Mouse (Mus musculus): Measurements from ENCODE around the gene Rgs9bp. TPM values are rescaled to one million over a fixed set of nuclear protein-coding genes. Genes with fewer than 3 reads are reported as not detected.
"Not testable (repeated sequence)": the region's sequence is repeated elsewhere in the genome, so short reads cannot be mapped to it uniquely, and the experiment has no call there.

Rgs9bp gene
- total RNA-seq, 2 experiments from 2014 or later: 0.57 TPM

DNA sequence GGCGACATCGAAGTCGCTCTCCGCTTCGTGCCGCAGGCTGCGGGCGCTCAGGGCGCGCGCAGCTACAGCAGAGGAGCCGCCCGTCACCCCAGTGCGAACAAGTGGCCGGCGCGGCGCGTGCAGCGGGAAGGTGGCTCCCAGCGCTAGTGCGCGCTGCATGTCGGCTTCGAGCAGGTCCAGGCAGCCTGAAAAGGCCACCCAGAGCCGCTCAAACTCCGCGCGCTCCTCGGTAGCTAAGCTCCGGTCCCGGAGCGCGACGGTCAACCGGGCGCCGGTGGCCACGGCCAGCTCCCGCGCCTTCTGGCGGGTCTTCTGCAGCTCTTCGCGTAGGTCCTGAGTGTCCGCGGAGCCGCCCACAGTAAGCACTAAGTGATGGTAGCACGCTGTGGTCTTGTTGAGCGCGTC lies 594 bp downstream of the Rgs9bp start:
- intact Hi-C loops (cut with DNase I): no loop called here
- DNase-seq (ENCODE audit: low spot score in 2 of 2): peak in 1 of 2 experiments; percentile 34

DNA sequence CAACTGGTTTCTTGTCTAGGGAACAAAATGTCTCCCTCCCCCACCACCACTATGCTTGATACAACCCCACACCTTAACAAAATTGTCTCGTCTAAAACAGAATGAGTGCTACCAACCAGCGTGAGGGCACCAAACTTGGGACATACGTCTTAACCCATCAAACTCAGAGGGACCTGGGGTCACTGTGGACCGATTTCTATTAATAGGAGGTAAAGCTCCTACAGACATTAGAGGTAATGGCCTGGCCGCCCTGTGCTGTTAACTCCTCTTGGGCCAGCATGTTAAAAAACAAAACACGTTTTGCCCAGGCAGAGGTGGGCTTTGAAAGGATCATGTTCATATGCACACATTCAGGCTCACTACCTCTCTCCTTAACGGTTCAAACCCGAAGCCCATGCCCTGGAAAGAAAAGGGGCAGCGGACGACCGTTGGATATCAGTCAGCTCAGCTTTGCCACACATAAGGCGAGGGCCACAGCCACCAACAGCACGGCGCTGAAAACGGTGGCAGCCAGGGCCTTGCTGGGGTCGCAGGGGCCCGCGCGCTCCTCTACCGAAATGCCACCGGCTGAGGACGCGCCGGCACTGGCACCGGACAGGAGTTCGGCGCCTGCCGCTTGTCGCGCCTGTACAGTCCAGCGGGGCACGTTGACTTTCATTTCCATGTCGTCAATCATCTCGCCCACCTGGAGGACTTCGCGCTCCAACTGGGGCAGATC lies 1.2 kb downstream of the Rgs9bp start:
- intact Hi-C loops (cut with DNase I): no loop called here

DNA sequence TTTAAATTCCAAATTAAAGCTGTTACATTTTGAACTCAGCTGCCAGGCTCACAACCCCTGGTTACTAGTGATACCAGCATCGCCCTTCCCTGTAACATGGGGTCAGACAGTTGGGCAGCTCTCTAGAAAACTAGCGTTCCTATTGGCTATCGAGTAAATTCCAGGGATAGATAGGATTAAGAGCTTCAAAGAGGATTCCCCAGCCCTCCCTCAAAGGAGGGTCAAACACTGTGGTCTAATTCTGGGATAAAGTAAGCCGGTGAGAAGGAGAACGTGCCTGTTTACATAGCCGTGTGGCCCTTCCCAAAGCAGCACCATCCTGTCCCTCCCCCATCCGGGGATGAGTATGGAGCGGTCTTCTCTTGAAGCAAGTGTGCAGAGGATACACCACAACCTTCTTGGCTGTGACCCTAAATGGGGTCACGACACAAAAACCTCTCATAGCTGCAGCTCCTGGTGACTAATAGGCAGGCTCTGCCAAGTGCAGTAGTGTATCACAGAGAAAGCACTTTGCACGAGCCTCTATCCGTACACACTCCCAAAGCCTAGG lies 1.8 kb downstream of the Rgs9bp start:
- intact Hi-C loops (cut with DNase I): no loop called here
- DNase-seq (ENCODE audit: low spot score in 2 of 2): no peak

More for the DNA sequence above, 1.2 kb downstream of the Rgs9bp start:
- no peak for DNase-seq (ENCODE audit: low spot score in 2 of 2)

DNA sequence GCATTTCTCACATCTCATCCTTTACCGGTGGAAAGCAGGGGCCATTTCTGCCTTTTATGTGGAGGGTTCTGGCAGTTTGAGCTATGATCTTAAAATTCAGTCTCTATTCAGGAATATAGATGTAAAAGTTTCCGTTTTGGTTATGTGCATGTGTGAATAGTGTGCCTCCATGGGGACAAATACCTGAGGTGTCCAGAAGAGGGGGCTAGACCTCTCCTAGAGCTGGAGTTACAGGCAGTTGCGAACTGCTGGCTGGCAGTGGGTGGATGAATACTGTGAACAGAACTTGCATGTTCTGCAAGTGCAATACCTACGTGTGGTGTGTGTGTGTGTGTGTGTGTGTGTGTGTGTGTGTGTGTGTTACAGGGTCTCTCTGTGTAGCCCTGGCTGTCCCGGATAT lies 2.7 kb downstream of the Rgs9bp start:
- intact Hi-C loops (cut with DNase I): no loop called here

DNA sequence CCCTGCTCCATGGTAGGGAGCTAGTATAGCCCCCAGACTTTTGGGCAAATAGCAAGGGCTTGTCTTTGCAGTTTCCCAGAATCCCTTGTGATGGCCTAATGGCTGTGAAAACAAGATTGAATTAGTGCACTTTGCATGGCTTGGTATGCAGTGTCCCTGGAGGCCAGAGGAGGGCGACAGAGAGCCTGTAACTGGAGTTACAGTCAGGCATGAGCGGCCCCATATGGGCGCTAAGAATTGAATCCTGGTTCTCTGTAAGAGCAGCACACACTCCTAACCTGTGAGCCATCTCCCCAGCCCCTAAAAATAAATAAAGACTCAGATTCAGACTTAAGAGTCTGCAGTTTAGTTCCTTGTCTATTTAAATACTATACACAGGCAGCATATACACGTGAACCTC lies 5.5 kb downstream of the Rgs9bp start:
- DNase-seq (ENCODE audit: low spot score in 2 of 2): no peak
- intact Hi-C loops (cut with DNase I): no loop called here

More for the DNA sequence above, 2.7 kb downstream of the Rgs9bp start:
- DNase-seq (ENCODE audit: low spot score in 2 of 2): no peak

DNA sequence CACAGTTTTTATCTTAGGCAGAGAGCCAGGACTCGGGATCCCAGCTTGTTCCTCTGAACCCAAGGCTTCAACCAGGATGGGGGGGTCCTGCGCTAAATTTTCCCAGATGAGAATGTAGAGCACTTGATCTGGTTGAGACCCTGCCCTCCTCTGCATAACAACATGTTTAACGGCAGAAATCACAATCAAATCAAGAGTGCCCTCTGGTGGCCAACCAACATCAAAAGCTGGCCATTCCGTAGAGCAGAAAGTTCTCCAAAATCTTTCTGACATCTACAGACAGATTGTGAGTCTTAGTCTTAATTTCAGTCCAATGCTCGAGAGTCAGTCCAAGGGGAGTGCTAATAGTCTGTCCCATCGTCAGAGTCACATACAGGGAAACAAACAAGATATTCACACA lies 14.5 kb downstream of the Rgs9bp start:
- intact Hi-C loops (cut with DNase I); DNase-seq (ENCODE audit: low spot score in 2 of 2): not testable (repeated sequence)

DNA sequence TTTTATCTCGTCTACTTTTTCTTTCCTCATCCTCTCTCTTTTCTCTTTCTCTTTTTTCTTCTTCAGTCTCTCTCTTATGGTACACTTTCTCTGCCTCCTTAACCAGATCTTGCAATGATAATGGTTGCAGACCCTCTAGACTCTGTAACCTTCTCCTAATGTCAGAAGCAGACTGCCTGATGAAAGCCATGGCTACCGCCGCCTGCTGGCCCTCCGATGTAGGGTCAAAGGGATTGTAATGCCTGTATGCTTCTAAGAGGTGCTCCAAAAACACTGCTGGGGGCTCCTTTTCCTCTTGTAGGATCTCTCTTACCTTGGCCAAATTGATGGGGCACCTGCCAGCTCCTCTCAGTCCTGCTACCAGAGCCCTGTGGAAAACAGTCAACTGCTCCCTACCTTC lies 15.7 kb downstream of the Rgs9bp start:
- intact Hi-C loops (cut with DNase I); DNase-seq (ENCODE audit: low spot score in 2 of 2): not testable (repeated sequence)

DNA sequence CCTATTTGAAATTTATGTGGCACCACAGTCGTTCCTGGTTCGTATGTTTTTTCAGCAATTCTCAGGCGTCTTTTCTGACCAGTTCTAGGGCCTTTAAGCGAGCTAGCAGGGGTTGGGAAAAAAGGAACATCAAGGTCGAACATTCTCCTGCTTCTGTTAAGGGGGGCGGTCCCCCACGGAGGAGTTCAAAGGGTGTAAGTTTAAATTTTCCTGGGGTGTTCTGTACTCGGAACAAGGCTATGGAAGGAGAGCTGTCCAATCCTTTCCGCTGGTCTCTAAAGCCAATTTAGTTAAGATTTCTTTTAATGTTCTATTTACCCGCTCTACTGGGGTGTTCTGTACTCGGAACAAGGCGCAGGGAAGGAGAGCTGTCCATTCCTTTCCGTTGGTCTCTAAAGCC lies 19.4 kb downstream of the Rgs9bp start:
- intact Hi-C loops (cut with DNase I); DNase-seq (ENCODE audit: low spot score in 2 of 2): not testable (repeated sequence)

DNA sequence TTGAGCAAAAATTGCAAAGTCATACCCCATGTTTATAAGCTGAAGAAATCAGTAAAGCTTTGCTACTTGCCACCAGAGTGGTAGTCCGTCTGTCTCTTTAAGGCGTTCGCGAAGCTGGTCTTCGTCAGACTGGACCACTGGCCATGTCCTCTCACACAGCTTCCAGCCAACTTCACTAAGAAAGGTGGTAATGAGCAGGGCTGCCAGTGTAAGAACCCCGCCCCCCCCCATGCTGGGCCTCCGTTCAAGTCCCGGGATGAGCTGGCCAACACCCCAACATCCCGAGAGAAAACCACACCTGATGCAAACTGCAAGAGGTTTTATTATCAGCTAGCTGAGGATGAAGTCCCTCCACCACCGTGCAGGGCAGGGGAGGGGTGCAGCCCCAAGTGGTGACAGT lies 20.5 kb downstream of the Rgs9bp start:
- intact Hi-C loops (cut with DNase I): not testable (repeated sequence)

DNA sequence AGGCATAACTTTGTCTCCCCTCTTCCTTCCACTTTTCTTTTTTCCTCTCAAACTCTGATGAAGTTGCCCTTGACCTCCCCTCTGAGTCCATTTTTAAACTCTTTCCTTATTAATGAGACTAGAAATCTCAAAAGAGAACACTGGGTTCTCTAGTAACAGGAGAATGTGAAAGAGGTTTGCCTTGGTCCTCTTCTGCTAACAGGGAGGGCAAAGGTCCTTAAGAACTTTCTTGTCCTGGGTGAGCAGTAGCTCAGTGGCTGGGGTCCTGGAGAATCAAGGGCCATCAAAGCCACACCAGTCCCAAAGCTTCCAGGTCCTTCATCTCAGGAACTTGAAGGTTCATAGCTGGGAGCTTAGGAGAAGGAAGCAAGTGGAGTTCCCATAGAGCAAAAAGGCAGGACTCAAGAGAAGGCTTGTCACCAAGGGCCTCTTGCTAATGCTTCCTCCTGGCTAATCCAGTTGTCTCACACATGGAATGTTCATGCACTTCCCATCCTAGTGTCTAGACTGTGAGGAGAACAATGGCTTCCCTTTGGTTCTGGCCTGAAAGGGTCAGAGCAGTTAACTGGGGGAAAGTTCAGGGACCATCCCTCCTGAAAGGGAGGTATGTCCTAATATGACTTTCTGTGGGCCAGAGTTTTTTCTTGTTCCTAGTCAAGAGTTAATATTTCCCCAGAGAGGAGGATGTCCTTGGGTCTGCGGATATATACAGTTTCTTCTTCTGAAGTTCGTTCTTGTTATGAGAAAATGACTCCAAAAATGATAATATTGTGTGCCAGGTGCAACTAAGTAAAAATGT lies 21.1 kb downstream of the Rgs9bp start:
- intact Hi-C loops (cut with DNase I): no loop called here

More for the DNA sequence above, 20.5 kb downstream of the Rgs9bp start:
- DNase-seq (ENCODE audit: low spot score in 2 of 2): not testable (repeated sequence)

DNA sequence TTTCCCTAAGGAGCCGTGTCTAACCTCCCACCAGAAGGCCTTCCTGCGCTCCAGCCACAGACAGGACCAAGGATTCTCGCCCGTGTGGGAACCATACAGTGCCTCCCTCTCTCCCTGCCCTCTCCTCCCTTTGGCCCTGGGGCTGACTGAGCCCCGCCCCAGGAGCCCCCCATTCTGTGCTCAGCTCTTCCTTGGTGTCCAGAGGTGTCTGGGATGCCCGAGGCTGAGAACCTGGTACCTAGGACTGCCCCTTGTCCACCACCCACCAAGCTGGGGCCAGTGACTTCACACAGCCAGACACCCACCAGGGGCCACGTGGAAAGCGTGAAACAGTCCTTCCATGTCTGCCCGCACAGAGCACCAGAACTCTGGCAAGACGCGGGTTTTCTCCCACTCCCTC lies 22.3 kb downstream of the Rgs9bp start:
- intact Hi-C loops (cut with DNase I): no loop called here
- DNase-seq (ENCODE audit: low spot score in 2 of 2): no peak

More for the DNA sequence above, 21.1 kb downstream of the Rgs9bp start:
- DNase-seq (ENCODE audit: low spot score in 2 of 2): no peak

DNA sequence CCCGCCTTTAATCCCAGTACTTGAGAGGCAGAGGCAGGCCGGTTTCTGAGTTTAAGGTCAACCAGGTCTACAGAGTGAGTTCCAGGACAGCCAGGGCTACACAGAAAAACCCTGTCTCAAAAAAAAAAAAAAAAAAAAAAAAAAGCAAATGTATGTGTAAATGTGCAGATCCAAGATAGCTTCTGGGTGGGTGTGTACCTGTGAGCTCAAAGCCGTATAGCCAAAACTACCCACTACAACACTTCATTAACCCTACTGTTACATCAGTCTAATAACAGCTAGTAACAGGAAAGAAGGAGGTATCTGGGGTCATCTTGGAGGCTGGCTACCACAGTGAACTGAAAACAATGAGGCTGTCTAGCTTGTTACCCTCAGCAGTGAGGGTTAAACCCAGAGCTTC lies 25.5 kb downstream of the Rgs9bp start:
- DNase-seq (ENCODE audit: low spot score in 2 of 2): no peak
- intact Hi-C loops (cut with DNase I): loop anchor here (10.0 kb wide), 1 partner anchor 225 kb away; the partner anchor contains the start of gene Rhpn2

DNA sequence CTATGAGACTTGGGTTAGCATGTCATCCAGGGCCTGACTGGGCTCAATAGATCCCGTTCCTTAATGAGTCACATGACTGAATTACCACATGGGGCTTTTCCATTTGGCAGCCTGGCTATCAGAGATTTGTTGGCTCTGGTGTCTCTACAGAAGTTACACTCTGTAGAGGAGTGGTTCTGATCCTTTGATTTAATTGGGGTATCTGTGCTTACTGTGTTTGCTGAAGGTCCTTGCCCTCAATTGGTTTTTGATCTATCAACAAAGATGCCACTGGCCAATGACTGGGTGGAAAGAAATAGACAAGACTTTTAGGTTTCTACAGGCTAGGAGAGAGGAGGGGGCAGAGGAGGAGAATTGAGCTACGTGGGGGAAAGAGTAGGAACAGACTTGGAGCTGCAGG lies 26.7 kb downstream of the Rgs9bp start:
- intact Hi-C loops (cut with DNase I): loop anchor here (10.0 kb wide), 1 partner anchor 224 kb away; the partner anchor contains the start of gene Rhpn2
- DNase-seq (ENCODE audit: low spot score in 2 of 2): no peak

DNA sequence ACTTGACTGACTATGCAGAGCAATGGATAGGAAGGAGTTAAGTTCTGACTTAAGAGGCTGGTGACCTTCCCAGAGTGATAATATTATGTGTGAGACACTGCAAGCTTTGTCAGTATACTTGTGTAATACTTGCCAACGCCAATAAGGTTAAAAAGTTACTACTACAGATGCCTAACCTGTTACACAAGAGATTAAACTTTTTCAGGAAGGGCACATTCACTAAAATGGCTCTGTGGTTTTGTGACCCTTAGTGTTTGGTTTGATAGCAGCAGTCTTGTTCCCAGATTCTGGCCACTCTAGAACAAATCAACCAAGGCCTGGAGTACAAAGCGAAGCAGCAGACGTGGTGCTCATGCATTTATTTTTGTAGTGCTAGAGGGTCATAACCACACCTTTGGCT lies 27.8 kb downstream of the Rgs9bp start:
- intact Hi-C loops (cut with DNase I): loop anchor here (10.0 kb wide), 1 partner anchor 223 kb away; the partner anchor contains the start of gene Rhpn2
- no peak for DNase-seq (ENCODE audit: low spot score in 2 of 2)

DNA sequence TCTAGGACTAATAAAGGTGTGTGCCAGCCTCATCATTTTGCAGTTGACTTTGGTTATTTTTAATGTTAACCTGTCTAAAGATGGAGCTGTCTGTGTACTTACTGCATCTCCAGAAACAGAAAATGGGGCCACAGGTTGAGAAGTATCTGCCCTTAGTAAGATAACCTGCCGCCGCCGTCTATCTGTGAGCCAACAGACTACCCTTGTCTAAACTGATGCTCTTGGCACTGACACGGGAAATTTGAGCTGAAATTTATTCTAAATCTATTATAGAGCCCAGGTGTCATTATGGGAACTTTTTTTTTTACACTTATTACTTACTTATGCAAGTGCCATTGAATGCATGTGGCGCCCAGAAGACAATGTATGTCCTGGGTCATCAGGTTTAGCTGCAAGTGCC lies 28.5 kb downstream of the Rgs9bp start:
- no peak for DNase-seq (ENCODE audit: low spot score in 2 of 2)
- intact Hi-C loops (cut with DNase I): loop anchor here (10.0 kb wide), 1 partner anchor 222 kb away; the partner anchor contains the start of gene Rhpn2

DNA sequence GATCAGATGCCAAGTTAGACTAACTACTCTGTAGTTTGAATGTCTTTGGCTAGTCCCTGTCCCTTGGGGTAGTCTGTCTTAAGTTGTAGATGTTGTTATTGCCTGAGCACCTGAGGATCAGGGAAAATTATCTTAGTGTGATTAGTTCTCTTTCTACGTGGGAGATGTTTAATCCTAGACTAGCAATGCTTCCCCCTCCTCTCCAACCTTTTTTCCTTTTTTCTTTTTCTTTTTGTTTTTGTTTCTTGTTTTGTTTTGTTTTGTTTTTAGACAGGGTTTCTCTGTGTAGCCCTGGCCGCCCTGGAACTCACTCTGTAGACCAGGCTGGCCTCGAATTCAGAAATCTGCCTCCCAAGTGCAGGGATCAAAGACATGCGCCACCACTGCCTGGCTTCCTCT lies 29.2 kb downstream of the Rgs9bp start, which contains the start of gene Nudt19:
TSS of gene Nudt19 (minus strand) at position 100 of the 399 bp plus-strand sequence.
- intact Hi-C loops (cut with DNase I): loop anchor here (10.0 kb wide), 1 partner anchor 221 kb away; the partner anchor contains the start of gene Rhpn2
- DNase-seq (ENCODE audit: low spot score in 2 of 2): no peak

DNA sequence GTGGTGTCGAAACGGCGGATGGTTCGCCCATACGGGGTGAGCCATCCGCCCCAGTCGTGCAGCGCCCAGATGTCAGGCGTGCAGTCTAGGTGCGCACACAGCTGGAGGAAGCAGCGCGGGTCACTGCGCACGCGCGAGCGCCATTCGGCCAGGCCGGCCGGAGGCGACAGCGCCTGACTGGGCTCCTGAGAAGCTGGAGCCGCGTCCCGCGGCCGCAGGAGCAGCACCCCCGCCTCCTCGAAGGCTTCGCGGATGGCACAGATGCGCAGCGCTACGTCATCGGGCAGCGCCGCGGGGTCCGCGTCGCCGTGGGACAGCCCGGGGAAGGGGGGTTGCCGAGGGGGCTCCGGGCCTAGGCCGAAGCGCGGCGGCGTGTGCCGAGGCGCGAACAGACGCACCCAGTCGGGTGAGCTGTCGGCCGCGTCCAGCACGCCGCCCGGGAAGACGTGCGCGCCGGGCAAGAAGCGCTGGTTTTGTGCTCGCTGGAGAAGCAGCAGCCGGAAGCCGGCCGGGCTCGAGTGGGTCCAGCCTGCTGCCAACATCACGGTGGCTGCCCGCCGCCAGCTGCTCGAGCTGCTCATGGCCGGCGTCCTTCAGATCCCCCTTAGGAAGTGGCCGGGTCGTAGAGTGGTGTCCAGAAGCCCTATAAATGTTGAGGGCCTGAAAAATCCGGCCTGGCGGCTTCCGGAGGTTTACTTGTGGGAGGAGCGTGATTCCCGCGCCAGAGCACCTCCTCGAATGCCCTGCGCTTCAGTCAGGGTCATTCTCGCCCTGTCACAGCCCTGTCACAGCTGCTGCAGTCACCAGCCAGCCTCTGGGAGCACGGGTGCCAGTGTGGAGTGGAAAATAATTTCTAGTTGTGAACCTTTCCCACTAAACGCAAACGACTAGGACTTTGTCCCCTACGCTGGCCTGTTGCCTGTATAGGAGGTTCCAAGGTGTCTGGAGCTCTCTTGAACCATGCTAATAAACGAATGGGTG lies 29.9 kb downstream of the Rgs9bp start:
- intact Hi-C loops (cut with DNase I): loop anchor here (2.0 to 10.0 kb wide), 2 partner anchors 31 to 221 kb away; partner anchors contain the start of genes Ankrd27 and Rhpn2
- DNase-seq (ENCODE audit: low spot score in 2 of 2): peak; percentile 90 to 93

DNA sequence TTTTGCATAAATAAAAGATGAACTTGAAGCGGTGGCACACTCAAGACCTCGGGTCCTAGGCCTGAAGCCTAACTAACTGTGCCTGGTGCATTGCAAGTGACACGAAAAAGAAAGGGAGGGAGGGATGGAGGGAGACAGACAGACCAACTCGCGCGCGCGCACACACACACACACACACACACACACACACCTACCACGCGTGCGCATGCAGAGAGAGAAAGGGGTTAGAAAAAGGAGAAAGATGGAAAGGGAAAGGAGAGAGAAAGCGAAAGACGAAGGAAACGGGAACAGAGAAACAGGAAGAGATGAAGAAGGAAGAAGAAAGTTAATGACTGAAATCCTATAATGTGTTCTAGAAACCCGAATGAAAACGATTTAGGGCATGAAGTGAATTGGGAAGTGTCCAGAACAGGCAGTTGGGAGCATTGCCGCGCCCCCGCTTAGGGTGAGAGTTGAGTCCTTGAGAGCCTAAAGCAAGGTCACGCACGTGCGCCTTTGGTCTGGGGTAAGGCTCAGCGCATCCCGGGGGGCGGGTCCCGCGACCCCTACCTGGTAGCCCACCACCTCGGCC lies 30.7 kb downstream of the Rgs9bp start:
- peak; percentile 19 to 34 for DNase-seq (ENCODE audit: low spot score in 2 of 2)
- intact Hi-C loops (cut with DNase I): loop anchor here (2.0 to 10.0 kb wide), 2 partner anchors 32 to 220 kb away; partner anchors contain the start of genes Ankrd27 and Rhpn2
